Mouse (Mus musculus) hindbrain, embryonic 14.5 days (tissue): ENCODE measurements around the gene Catsperz. TPM values are rescaled to one million over a fixed set of nuclear protein-coding genes. Genes with fewer than 3 reads are reported as not detected.

Source experiments
- ATAC-seq: fragments of 200-750 bp; cut with Nextera tagmentation; 2 replicates; pipeline ENCODE4 v1.8.0; 2017; ENCODE audit warnings: moderate number of reproducible peaks, mild to moderate bottlenecking, moderate TSS enrichment, moderate library complexity; ENCODE audit not compliant: low FRiP score
- DNase-seq: peaks from one replicate; pipeline ENCODE4 v3.0.0-alpha.2; 2015; ENCODE audit warnings: low spot score
- H3K27ac ChIP-seq: fragments of 300-500 bp; sonication (generic); 2 replicates; pipeline ENCODE4 v1.5.1; 2014; ENCODE audit warnings: mild to moderate bottlenecking, moderate library complexity
- H3K27me3 ChIP-seq: fragments of 300-500 bp; sonication (generic); 2 replicates; pipeline ENCODE4 v1.6.1; 2014; ENCODE audit warnings: mild to moderate bottlenecking, low read length, mixed read lengths; ENCODE audit not compliant: control insufficient read depth, insufficient read depth
- H3K36me3 ChIP-seq: fragments of 300-500 bp; sonication (generic); replicated peaks from 2 replicates; pipeline ENCODE4 v1.6.1; 2014; ENCODE audit not compliant: control insufficient read depth, insufficient read depth
- H3K4me1 ChIP-seq: fragments of 300-500 bp; sonication (generic); replicated peaks from 2 replicates; pipeline ENCODE4 v1.6.1; 2014; ENCODE audit warnings: antibody characterized with exemption, low read length, mixed read lengths; ENCODE audit not compliant: control insufficient read depth, insufficient read depth
- H3K4me2 ChIP-seq: fragments of 300-500 bp; sonication (generic); replicated peaks from 2 replicates; pipeline ENCODE4 v1.6.1; 2014; ENCODE audit warnings: mild to moderate bottlenecking, moderate library complexity
- H3K4me3 ChIP-seq: fragments of 300-500 bp; sonication (generic); replicated peaks from 2 replicates; pipeline ENCODE4 v1.5.1; 2014; ENCODE audit warnings: mild to moderate bottlenecking, low read length
- H3K9ac ChIP-seq: fragments of 300-500 bp; sonication (generic); 2 replicates; pipeline ENCODE4 v1.6.1; 2014
- H3K9me3 ChIP-seq: fragments of 300-500 bp; sonication (generic); 2 replicates; pipeline ENCODE4 v1.6.1; 2016; ENCODE audit warnings: low read length; ENCODE audit not compliant: control insufficient read depth
- WGBS: fragments of 180-500 bp; shearing (Covaris S2); extraction: QIAGEN DNeasy Blood & Tissue Kit; methylation state at CpG from one replicate; pipeline ENCODE4 v1.1.7; 2014; 5-methylcytosine and 5-hydroxymethylcytosine counted together
- microRNA-seq: library from miRNA; unstranded; fragments of <30 nt; microRNA quantifications from one replicate; pipeline ENCODE4, GENCODE M21; 2016
- polyA plus RNA-seq: library from polyadenylated mRNA; unstranded; fragments of >200 nt; fragmentation: Nextera tagmentation; extraction: Ambion mirVana; gene quantifications from 2 replicates; pipeline ENCODE4 v1.2.1, GENCODE M21; 2014

Catsperz gene
- polyA plus RNA-seq, 1 experiment from 2014 or later, result 1.7 TPM

DNA sequence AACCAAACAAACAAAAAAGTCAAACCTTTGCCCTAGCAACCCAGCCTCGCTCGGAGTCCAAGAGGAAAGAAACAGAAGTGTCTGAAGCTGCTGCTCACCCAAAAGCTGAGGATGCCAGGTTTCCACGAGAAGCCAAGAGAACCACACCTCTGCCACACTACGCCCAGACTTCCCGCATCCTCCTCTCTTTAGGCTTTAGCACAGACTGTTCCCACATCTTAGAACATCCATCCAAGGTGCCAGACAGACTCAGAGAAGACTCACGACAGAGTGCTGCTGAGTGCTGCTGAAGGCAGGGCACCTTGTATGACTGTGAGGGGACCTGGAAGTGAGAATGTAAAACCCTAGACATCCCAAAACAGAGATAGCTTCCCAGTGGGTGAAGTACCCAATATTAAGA is 49.3 kb downstream of the Catsperz start:
- 89% methylated on average over 6 of the region's 6 CpGs for WGBS
- ATAC-seq, result no peak
- DNase-seq, result no peak

DNA sequence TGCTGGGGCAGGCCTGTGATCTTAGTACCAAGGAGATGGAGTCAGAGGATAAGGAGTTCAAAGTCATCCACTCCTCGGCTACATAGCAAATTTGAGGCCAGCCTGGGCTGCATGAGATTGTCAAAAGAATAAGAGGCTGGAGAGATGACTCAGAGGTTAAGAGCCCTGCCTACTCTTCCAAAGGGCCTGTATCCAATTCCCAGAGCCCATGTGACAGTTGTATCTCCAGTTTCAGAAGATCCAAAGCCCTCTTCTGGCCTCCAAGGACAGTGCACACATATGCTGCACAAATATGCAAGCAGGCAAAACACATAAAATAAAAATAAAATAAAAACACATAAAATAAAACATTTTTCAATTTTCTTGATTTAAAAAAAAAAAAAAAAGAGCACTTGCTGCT is 50.9 kb downstream of the Catsperz start:
- WGBS, result 97% methylated on average over 1 of the region's 1 CpGs
- H3K27me3 ChIP-seq, result no peaks in the 10 kb centered on the region

More for the DNA sequence above, 49.3 kb downstream of the Catsperz start:
- Histone ChIP-seq H3K9me3 (peaks cover 12% of the 10 kb centered on the region), H3K4me3 (no peak overlapping the region), H3K27me3 (no peaks in the 10 kb centered on the region), H3K9ac (no peak overlapping the region), H3K4me2 (no peak overlapping the region), H3K27ac (no peak overlapping the region), H3K36me3 (no peaks in the 10 kb centered on the region), H3K4me1 (no peaks in the 10 kb centered on the region)

DNA sequence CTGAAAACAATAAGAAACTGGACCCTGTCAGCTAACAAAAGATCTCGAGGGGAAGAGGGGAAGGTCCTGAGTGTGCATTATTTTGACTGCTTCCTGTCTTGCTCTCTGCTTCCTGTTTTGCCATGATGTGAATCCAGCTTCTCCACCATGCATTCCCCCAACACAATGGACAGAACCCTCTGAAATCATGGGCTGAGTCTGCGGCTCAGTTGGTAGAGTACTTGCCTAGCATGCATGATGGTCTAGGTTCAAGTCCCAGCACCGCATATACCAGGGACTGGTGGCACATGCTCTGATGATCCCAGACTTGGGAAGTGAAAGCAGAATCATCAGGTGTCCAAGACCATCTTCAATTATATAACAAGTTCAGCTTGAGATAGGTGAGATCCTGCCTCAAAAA is 52.5 kb downstream of the Catsperz start:
- DNase-seq, result no peak
- H3K36me3 ChIP-seq, result no peaks in the 10 kb centered on the region
- H3K4me2 ChIP-seq, result no peak overlapping the region
- no peak overlapping the region for H3K9ac ChIP-seq
- H3K4me3 ChIP-seq, result no peak overlapping the region
- H3K27ac ChIP-seq, result no peak overlapping the region
- ATAC-seq, result no peak
- H3K4me1 ChIP-seq, result no peaks in the 10 kb centered on the region
- H3K27me3 ChIP-seq, result no peaks in the 10 kb centered on the region
- H3K9me3 ChIP-seq, result no peaks in the 10 kb centered on the region
- 76% methylated on average over 3 of the region's 3 CpGs for WGBS

More for the DNA sequence above, 50.9 kb downstream of the Catsperz start:
- H3K36me3 ChIP-seq, result no peaks in the 10 kb centered on the region
- H3K4me2 ChIP-seq, result no peak overlapping the region
- H3K27ac ChIP-seq, result no peak overlapping the region
- no peak overlapping the region for H3K9ac ChIP-seq
- H3K4me1 ChIP-seq, result no peaks in the 10 kb centered on the region
- ATAC-seq (no peak), DNase-seq (no peak)
- H3K9me3 ChIP-seq, result peaks cover 3% of the 10 kb centered on the region; the same call in 1 of the 2 replicates
- no peak overlapping the region for H3K4me3 ChIP-seq

Small RNAs within 50 kb of the gene (microRNA-seq; reads per million reads assigned to microRNA genes)
- 1.3 reads per million for gene Mir6990

Other genes starting within 250 kb of the Catsperz start
- gene Rps6ka4, start 84.7 kb downstream of the Catsperz start, polyA plus RNA-seq, result 10.6 and 11.1 TPM in 2 replicates
- gene Ccdc88b, start 67.2 kb downstream of the Catsperz start, polyA plus RNA-seq, result 0.48 and 0.90 TPM in 2 replicates
- 107 and 118 TPM in 2 replicates for gene Trmt112, start 15.7 kb downstream of the Catsperz start, polyA plus RNA-seq
- 291 and 300 TPM in 2 replicates for gene Prdx5, start 15.3 kb downstream of the Catsperz start, polyA plus RNA-seq
- 6.2 and 7.3 TPM in 2 replicates for gene Esrra, start 3.6 kb downstream of the Catsperz start, polyA plus RNA-seq
- 8.5 and 10.9 TPM in 2 replicates for gene Kcnk4, start 9.1 kb upstream of the Catsperz start, polyA plus RNA-seq
- gene Bad, start 16.5 kb upstream of the Catsperz start, polyA plus RNA-seq, result 81.8 and 84.5 TPM in 2 replicates
- gene Gpr137, start 17.1 kb upstream of the Catsperz start, polyA plus RNA-seq, result 60.2 and 68.8 TPM in 2 replicates
- gene Ppp1r14b, start 49.6 kb upstream of the Catsperz start, polyA plus RNA-seq, result 211 and 215 TPM in 2 replicates
- gene Plcb3, start 51.1 kb upstream of the Catsperz start, polyA plus RNA-seq, result 10.6 and 11.4 TPM in 2 replicates
- 99.2 and 101 TPM in 2 replicates for gene Fkbp2, start 55.1 kb upstream of the Catsperz start, polyA plus RNA-seq
- gene Vegfb, start 62.3 kb upstream of the Catsperz start, polyA plus RNA-seq, result 54.8 and 57.6 TPM in 2 replicates
- 22.8 and 23.7 TPM in 2 replicates for gene Dnajc4, start 67.2 kb upstream of the Catsperz start, polyA plus RNA-seq
- gene Nudt22, start 70.7 kb upstream of the Catsperz start, polyA plus RNA-seq, result 18.0 and 19.0 TPM in 2 replicates
- gene Trpt1, start 70.8 kb upstream of the Catsperz start, polyA plus RNA-seq, result 17.8 and 19.8 TPM in 2 replicates
- 3.1 and 3.8 TPM in 2 replicates for gene Fermt3, start 94.1 kb upstream of the Catsperz start, polyA plus RNA-seq
- gene Stip1, start 114.6 kb upstream of the Catsperz start, polyA plus RNA-seq, result 204 and 230 TPM in 2 replicates
- 5.2 and 6.9 TPM in 2 replicates for gene Macrod1, start 131.4 kb upstream of the Catsperz start, polyA plus RNA-seq
- 8.7 and 9.5 TPM in 2 replicates for gene Flrt1, start 180.3 kb upstream of the Catsperz start, polyA plus RNA-seq